Mouse (Mus musculus) lung, postnatal 0 days (tissue): ENCODE measurements around the gene Mrpl53.

Experiments used
- CTCF ChIP-seq: IDR thresholded peaks from 2 replicates; pipeline ENCODE4 v1.5.1; 2016; ENCODE audit warnings: antibody characterized with exemption, mild to moderate bottlenecking
- EP300 ChIP-seq: IDR thresholded peaks from 2 replicates; pipeline ENCODE4 v1.6.1; 2016; ENCODE audit warnings: antibody characterized with exemption, mild to moderate bottlenecking, control low read depth

DNA sequence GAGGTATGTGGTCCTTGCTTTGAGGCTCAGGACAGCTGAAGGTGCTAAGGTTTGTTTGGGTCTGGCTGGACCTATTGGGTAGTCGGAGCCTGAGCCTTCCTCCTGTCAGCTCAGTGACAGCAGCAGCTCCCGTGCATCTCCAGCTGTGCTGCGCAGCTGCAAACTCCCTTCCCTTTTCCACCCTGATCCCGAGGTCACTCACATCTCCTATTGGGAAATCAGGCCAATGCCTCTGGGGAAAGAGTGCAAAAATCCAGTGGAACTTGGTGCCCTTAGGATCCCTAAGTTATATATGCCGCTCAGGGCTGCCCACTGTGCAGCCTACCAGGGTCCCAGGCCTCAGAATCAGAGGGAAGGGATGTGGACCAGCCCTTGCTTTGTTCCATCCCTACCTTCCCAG is 25.3 kb upstream of the Mrpl53 start:
- TF ChIP-seq CTCF, result no peak
- no peak for TF ChIP-seq EP300
